Mouse (Mus musculus) mature B cell (primary cell): ENCODE measurements around the gene Olfr1254.

Experiments used
- in situ Hi-C: fragments of 300-500 bp; cut with MboI; formaldehyde crosslinking; loops from 2 replicates; pipeline ENCODE4 v1.14.3; 2019

The Olfr1254 gene

DNA sequence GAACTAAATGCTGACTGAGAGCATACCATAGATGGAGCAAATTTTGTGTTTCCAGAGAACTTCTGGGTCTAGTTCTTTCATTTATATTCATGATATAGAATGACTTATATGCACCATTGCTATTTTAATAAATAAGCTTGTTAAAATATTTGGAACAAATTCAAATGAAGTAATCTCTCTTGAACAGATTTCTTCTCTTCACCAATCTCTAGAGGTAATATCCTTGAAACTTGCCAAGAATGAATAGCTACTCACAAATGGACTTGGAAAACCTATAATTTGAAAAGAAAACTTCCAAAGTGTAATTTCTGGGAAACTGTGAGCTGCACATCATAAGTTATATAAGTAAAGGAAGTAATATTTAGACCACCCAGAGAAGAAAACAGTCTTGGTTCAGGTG, at the start of gene Olfr1254:
TSS of gene Olfr1254 (minus strand) at position 101 of the 400 bp plus-strand sequence.
- in situ Hi-C loops: no loop called here

- in situ Hi-C loops: no loop called here
These were observed 48.0 kb upstream of the Olfr1254 start, which contains the start of gene Olfr1256 for GRCm38 (mm10) chr2:89841455-89841854. TSS of gene Olfr1256 (minus strand) at chr2:89841555.

GRCm38 (mm10) chr2:89820216-89820615, 26.8 kb upstream of the Olfr1254 start:
- in situ Hi-C loops: no loop called here

GRCm38 (mm10) chr2:89811751-89812150, 18.3 kb upstream of the Olfr1254 start, which contains the start of gene Olfr1255:
TSS of gene Olfr1255 (plus strand) at chr2:89812051.
- in situ Hi-C loops: no loop called here

GRCm38 (mm10) chr2:89810751-89811150, 17.3 kb upstream of the Olfr1254 start:
- in situ Hi-C loops: no loop called here

GRCm38 (mm10) chr2:89799583-89799982, 6.2 kb upstream of the Olfr1254 start:
- in situ Hi-C loops: no loop called here

GRCm38 (mm10) chr2:89756990-89757389, 36.4 kb downstream of the Olfr1254 start, which contains the start of gene Olfr1253:
TSS of gene Olfr1253 (minus strand) at chr2:89757090.
- in situ Hi-C loops: no loop called here
